Mouse (Mus musculus): Measurements from ENCODE around the gene Ywhag. TPM values are rescaled to one million over a fixed set of nuclear protein-coding genes. Genes with fewer than 3 reads are reported as not detected.
A peak's percentile ranks its signal among the peaks of the same experiment; 100 is the strongest.

The Ywhag gene
- total RNA-seq, 1 experiment from 2014 or later, result 110 TPM

DNA sequence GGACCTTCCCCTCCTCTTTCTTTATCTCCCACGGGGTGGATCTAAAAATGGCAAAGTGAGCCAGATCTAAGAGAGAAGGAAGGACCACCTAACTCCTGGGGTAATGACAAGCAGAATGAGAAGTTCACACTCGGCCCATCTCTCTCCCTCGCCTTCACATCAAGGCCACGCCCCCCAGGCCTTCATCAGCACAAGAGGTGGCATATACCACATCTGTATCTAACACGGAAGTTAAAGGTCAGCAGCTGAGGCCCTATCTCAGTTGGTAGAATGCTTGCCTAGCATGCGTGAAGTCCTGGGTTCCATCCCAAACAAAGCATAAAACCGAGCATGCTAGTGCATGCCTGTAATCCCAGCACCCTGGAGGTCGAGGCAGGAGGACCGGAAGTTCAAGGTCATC lies 60.7 kb downstream of the Ywhag start:
- no peak for ATAC-seq (replicated peaks in 1 of 2; ENCODE audit: insufficient read depth in 1 of 2, low FRiP score in 2 of 2, low TSS enrichment in 1 of 2, low read depth in 1 of 2, poor library complexity in 2 of 2, severe bottlenecking in 2 of 2)

DNA sequence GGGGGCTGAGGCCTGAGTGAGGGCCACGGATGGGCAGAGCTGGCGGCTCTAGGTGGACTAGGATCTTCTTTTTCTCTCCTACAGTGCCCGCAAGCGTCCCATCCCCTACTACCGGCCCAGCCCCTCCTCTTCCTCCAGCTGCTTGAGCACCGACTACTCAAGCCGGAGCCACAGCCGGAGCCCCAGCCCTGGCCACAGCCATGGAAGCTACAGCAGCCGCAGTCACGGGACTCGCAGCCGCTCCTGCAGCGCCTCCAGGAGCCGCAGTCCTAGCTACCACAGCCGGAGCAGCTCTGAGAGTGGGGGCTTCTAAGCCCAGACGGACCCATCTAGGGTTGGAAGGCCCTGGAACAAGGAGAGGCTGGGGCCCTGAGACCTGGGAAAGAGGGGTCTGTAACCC lies 61.4 kb downstream of the Ywhag start:
- peak; percentile 30 to 63; a peak in 2 of 4 replicates for ATAC-seq (replicated peaks in 1 of 2; ENCODE audit: insufficient read depth in 1 of 2, low FRiP score in 2 of 2, low TSS enrichment in 1 of 2, low read depth in 1 of 2, poor library complexity in 2 of 2, severe bottlenecking in 2 of 2)

DNA sequence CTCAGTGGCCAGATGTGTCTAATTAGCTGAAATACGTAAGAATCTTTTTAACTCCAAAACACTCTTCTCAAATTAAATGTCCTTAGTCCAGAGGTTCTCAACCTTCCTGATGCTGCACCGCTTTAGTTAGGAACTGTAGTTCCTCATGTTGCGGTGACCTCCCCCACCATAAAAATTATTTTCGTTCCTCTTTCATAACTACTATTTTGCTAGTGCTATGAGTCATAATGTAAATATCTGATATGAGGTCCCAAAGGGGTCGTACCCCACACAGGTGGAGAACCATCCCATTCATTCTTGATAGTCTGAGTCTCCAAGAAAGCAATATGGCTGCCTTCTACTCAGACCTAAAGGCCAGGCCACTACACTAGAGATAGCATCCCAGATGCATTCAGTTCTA lies 63.9 kb downstream of the Ywhag start:
- no peak for ATAC-seq (replicated peaks in 1 of 2; ENCODE audit: insufficient read depth in 1 of 2, low FRiP score in 2 of 2, low TSS enrichment in 1 of 2, low read depth in 1 of 2, poor library complexity in 2 of 2, severe bottlenecking in 2 of 2)

DNA sequence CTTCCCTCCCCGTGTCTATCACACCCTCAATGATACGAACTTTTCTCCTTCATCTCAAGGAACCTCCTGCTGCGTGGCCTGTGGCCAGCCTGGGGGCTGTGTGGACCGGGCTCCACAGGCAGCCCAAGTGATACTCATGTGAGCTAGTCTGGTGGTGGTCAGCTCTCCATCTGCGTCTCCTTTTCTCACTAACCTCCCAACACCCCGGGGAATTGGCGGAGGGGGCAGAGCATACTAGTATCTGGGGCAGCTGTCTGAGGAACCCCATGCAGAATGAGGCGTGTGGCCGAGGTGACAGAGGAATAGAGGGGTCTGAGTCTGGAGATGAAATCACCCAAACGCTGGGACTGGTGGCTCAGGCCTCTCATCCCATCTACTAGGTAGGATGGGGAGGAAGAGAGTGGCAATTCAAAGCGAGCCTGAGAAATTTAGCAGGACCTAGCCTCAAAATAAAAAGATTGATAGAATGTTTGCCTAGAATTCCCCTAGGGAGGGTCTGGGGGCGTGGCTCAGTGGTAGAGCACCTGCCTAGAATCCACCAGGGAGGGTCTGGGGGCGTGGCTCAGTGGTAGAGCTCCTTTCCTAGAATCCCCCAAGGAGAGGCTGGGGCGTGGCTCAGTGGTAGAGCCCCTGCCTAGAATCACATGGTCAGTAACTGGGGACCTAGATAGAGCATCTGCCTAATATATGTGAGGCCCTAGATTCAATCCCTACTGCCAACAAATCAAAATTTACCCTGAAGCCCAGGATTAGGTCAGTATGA lies 64.6 kb downstream of the Ywhag start:
- ATAC-seq (replicated peaks in 1 of 2; ENCODE audit: insufficient read depth in 1 of 2, low FRiP score in 2 of 2, low TSS enrichment in 1 of 2, low read depth in 1 of 2, poor library complexity in 2 of 2, severe bottlenecking in 2 of 2), result no peak

DNA sequence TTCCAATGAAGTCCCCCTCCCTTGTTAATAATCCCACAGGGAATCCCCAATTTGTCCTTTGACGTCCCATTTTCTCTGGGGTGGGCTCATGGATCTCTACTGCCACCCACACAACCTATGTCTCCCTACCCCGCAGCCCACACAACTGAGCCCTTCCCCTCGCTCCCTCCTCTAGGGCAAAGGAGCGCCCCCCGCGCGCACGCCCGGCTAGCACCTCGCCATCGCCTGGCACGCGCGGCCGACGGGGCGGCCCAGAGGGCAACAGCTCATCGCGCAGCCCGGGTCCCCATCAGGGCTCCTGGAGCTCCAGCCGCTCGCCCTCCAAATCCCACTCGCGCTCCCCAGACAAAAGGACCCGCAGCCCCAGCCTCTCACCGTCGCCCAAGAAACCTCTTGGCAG lies 65.8 kb downstream of the Ywhag start:
- ATAC-seq (replicated peaks in 1 of 2; ENCODE audit: insufficient read depth in 1 of 2, low FRiP score in 2 of 2, low TSS enrichment in 1 of 2, low read depth in 1 of 2, poor library complexity in 2 of 2, severe bottlenecking in 2 of 2), result no peak

DNA sequence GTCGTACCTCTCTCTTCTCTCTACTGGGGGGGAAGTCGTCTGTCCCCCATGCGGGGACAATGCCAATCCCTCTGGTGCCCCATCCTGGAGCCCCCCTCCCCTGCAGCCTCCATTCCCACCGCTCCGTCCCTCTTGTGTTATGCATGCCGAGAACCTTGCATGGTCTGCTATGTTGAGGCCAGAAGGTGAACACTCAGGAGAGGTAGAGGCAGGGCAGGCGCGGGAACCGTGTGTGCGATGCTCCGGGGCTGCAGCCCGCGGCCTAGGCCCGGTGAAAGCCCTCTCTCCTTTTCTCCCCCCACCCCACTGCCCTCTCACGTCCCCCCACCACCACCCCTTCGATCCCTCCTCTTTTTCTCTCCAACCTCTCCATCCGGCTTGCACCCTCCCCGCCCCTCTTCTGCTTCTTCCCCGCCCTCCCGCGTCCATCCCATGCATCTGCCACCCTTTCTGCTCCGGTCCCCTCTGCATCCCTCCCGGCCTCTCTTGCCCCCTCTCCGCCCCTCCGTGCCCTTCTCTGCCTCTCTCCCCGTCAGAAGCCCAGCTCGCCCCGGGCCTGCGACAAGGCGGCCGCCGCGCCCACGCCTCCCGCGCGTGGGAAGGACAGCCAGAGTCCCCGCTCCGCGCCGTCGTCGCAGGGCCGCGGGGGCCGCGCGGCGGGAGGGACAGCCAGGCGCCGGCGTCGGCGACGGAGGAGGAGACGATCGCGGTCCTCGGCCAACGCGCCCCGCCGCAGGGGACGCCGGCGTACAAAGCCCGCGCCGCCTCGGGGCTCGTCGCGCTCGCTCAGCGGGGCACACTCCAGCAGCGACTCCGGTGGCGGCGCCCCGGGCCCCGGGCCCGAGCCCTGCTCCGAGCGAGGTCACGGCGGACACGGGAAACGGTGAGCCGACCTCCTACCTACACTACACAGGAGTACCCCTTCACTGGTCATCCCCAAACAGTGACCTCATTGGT lies 66.5 kb downstream of the Ywhag start:
- no peak for ATAC-seq (replicated peaks in 1 of 2; ENCODE audit: insufficient read depth in 1 of 2, low FRiP score in 2 of 2, low TSS enrichment in 1 of 2, low read depth in 1 of 2, poor library complexity in 2 of 2, severe bottlenecking in 2 of 2)

DNA sequence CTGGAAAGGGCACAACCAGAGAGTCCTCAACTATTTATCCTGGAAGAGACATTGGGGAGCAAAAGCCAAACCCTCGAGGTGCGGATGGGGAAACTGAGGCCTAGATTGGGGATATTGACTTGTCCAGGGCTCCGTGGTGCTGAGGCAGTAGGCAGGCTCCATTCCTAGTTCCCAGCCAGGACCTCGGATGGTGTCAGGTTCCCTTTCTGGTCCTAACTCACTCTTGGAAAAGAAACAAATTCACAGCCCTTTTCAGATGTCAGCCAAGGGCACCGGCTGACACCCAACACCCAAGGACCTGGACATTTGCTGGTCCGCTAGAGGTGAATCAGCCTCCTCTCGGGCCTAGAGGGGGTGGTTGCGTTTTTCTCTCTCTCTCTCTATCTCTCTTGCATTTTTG lies 67.8 kb downstream of the Ywhag start:
- ATAC-seq (replicated peaks in 1 of 2; ENCODE audit: insufficient read depth in 1 of 2, low FRiP score in 2 of 2, low TSS enrichment in 1 of 2, low read depth in 1 of 2, poor library complexity in 2 of 2, severe bottlenecking in 2 of 2), result no peak

Other genes starting within 250 kb of the Ywhag start
- 7.7 and 11.5 TPM in 2 replicates for gene Tmem120a, start 190.2 kb downstream of the Ywhag start, total RNA-seq (2017)
- not detected in 2 replicates for gene Styxl1, start 156.2 kb downstream of the Ywhag start, total RNA-seq (2017)
- gene Mdh2, start 156.1 kb downstream of the Ywhag start, total RNA-seq (2017), result 130 and 138 TPM in 2 replicates
- not detected in 2 replicates for gene Srrm3, start 127.7 kb downstream of the Ywhag start, total RNA-seq (2017)
- gene Hspb1, start 46.7 kb downstream of the Ywhag start, total RNA-seq (2017), result not detected in 2 replicates
- 3.4 and 3.8 TPM in 2 replicates for gene Ssc4d, start 39.9 kb upstream of the Ywhag start, total RNA-seq (2017)
- not detected in 2 replicates for gene Zp3, start 45.5 kb upstream of the Ywhag start, total RNA-seq (2017)
- gene Dtx2, start 60.2 kb upstream of the Ywhag start, total RNA-seq (2017), result 3.4 and 4.4 TPM in 2 replicates
- not detected in 2 replicates for gene Upk3b, start 103.9 kb upstream of the Ywhag start, total RNA-seq (2017)
- not detected in 2 replicates for gene Upk3bl, start 119.9 kb upstream of the Ywhag start, total RNA-seq (2017)
- 25.2 and 27.2 TPM in 2 replicates for gene Rasa4, start 149.3 kb upstream of the Ywhag start, total RNA-seq (2017)
- 73.1 and 96.1 TPM in 2 replicates for gene Polr2j, start 182.0 kb upstream of the Ywhag start, total RNA-seq (2017)
- gene Lrwd1, start 201.5 kb upstream of the Ywhag start, total RNA-seq (2017), result 26.8 and 40.3 TPM in 2 replicates
- gene Alkbh4, start 201.5 kb upstream of the Ywhag start, total RNA-seq (2017), result 6.6 and 12.6 TPM in 2 replicates
- 25.8 and 26.5 TPM in 2 replicates for gene Orai2, start 236.1 kb upstream of the Ywhag start, total RNA-seq (2017)

All from hematopoietic stem cell, adult 5-6 weeks (primary cell).